ENCODE assay signal across 10 mouse cellular contexts in genomic region chr11:103184891-103185290, GRCm38 (mm10). TPM values are rescaled to one million over a fixed set of nuclear protein-coding genes. Genes with fewer than 3 reads are reported as not detected.
A peak's percentile ranks its signal among the peaks of the same experiment; 100 is the strongest.
DNase-seq lines count a peak whose midpoint lies in the region; ATAC-seq lines count a peak whose summit lies in the region.
"Had no signal": no experiment of that assay in that cellular context is flagged by ENCODE, and none has a peak within 500 bp of the region (broad histone marks: within the 10 kb centered on the region; RNA-seq: fewer than 3 reads in every experiment).

No protein-coding gene starts in this region.

- H3K27me3 ChIP-seq in kidney, embryonic 15.5 days, result peaks cover 2% of the 10 kb centered on the region; the same call in 1 of the 2 replicates

- no peaks in the 10 kb centered on the region for H3K4me1 ChIP-seq in kidney, embryonic 15.5 days

- DNase-seq in kidney, adult 9 months, result peak; percentile 70
- peak; percentile 77 for DNase-seq in 3T3-L1 (ENCODE audit: low read depth, low spot score)
- DNase-seq in A20 (ENCODE audit: low read depth, low spot score), result peak; percentile 43
- DNase-seq in kidney, postnatal 36 days, result peak; percentile 54 to 84
- DNase-seq in thymus, postnatal 36 days, result peak; percentile 57 to 62

- WGBS in kidney, embryonic 15.5 days, result 37% methylated on average over 2 of the region's 2 CpGs

- no peak overlapping the region for H3K4me3 ChIP-seq in kidney, embryonic 15.5 days (replicated peaks)
- H3K4me3 ChIP-seq: erythroblast, embryonic 14.5 days had no signal

- H3K4me2 ChIP-seq in kidney, embryonic 15.5 days, result no peak overlapping the region

- ATAC-seq in kidney, embryonic 15.5 days (replicated peaks; ENCODE audit: low FRiP score), result no peak
- peak; percentile 68; the same call in 1 of the 2 replicates for ATAC-seq in common myeloid progenitor, adult 5-6 weeks (replicated peaks; ENCODE audit: low read depth, poor library complexity, severe bottlenecking)

- H3K36me3 ChIP-seq in kidney, embryonic 15.5 days, result no peaks in the 10 kb centered on the region

- no peak overlapping the region for H3K9ac ChIP-seq in kidney, embryonic 15.5 days

- no peak overlapping the region for H3K27ac ChIP-seq in kidney, embryonic 15.5 days

- no peaks in the 10 kb centered on the region for H3K9me3 ChIP-seq in kidney, embryonic 15.5 days (replicated peaks)

RNA-seq across cellular contexts. Expression of gene Fmnl1, which starts 14.0 kb away (rescaled TPM):
- polyA plus RNA-seq in kidney, embryonic 15.5 days (2015; fragmentation: Nextera tagmentation; extraction: Ambion mirVana), result 2.2 and 3.8 TPM in 2 replicates
- total RNA-seq in common myeloid progenitor, adult 5-6 weeks (2017), result 28.4 and 81.9 TPM in 2 replicates

RNA-seq across cellular contexts. Expression of gene 1700023F06Rik, which starts 23.5 kb away (rescaled TPM):
- 0.19 and 0.42 TPM in 2 replicates for polyA plus RNA-seq in kidney, embryonic 15.5 days (2015; fragmentation: Nextera tagmentation; extraction: Ambion mirVana)
- not detected in 2 replicates for total RNA-seq in common myeloid progenitor, adult 5-6 weeks (2017)
- polyA plus RNA-seq: erythroblast, embryonic 14.5 days; liver, embryonic 16.5 days had no signal

RNA-seq across cellular contexts. Expression of gene Spata32, which starts 33.3 kb away (rescaled TPM):
- polyA plus RNA-seq in kidney, embryonic 15.5 days (2015; fragmentation: Nextera tagmentation; extraction: Ambion mirVana), result not detected in 2 replicates
- 0.96 TPM in 1 of 2 replicates, not detected in the other for total RNA-seq in common myeloid progenitor, adult 5-6 weeks (2017)
- polyA plus RNA-seq: erythroblast, embryonic 14.5 days; liver, embryonic 16.5 days; stomach, embryonic 16.5 days had no signal

RNA-seq across cellular contexts. Expression of gene Hexim2, which starts 52.7 kb away (rescaled TPM):
- 9.2 and 10.7 TPM in 2 replicates for polyA plus RNA-seq in kidney, embryonic 15.5 days (2015; fragmentation: Nextera tagmentation; extraction: Ambion mirVana)
- total RNA-seq in common myeloid progenitor, adult 5-6 weeks (2017), result 2.1 and 2.6 TPM in 2 replicates
